Mouse (Mus musculus): ENCODE measurements around the gene Zfp607a. TPM values are rescaled to one million over a fixed set of nuclear protein-coding genes. Genes with fewer than 3 reads are reported as not detected.

Gene Zfp607a
- polyA plus RNA-seq (2012; rRNA removed): 0.62 and 0.70 TPM in 2 replicates

- H3K27me3 ChIP-seq (ENCODE audit: control insufficient read depth, insufficient read depth, low read length): no peaks in the 10 kb centered on the region
- TF ChIP-seq POLR2A (IDR thresholded peaks at IDR 0.05; ENCODE audit: borderline replicate concordance, insufficient read depth, low read length) (no peak), CTCF (IDR thresholded peaks at IDR 0.05; ENCODE audit: borderline replicate concordance, insufficient read depth, low read depth, low read length) (no peak)
- no peaks in the 10 kb centered on the region for H3K4me1 ChIP-seq (ENCODE audit: control insufficient read depth, insufficient read depth, low read length)
- H3K4me3 ChIP-seq (replicated peaks; ENCODE audit: insufficient read depth, low read depth, low read length): no peak within 1 kb of the TSS
- DNase-seq: no peak
- WGBS: 94% methylated on average over 1 of the region's 1 CpGs
- H3K27ac ChIP-seq (ENCODE audit: insufficient read depth, low read length): no peak within 1 kb of the TSS
These were observed at the start of gene Zfp607a for GRCm38 (mm10) chr7:27857227-27857626. TSS of gene Zfp607a (plus strand) at chr7:27857527.

- H3K27me3 ChIP-seq (ENCODE audit: control insufficient read depth, insufficient read depth, low read length): no peaks in the 10 kb centered on the region
- no peaks in the 10 kb centered on the region for H3K4me1 ChIP-seq (ENCODE audit: control insufficient read depth, insufficient read depth, low read length)
- TF ChIP-seq CTCF (IDR thresholded peaks at IDR 0.05; ENCODE audit: borderline replicate concordance, insufficient read depth, low read depth, low read length) (no peak), POLR2A (IDR thresholded peaks at IDR 0.05; ENCODE audit: borderline replicate concordance, insufficient read depth, low read length) (no peak)
- 93% methylated on average over 7 of the region's 7 CpGs for WGBS
- no peak overlapping the region for H3K27ac ChIP-seq (ENCODE audit: insufficient read depth, low read length)
- no peak overlapping the region for H3K4me3 ChIP-seq (replicated peaks; ENCODE audit: insufficient read depth, low read depth, low read length)
- no peak for DNase-seq
These were observed 38.7 kb upstream of the Zfp607a start for GRCm38 (mm10) chr7:27818526-27819110.

- no peak for TF ChIP-seq CTCF (IDR thresholded peaks at IDR 0.05; ENCODE audit: borderline replicate concordance, insufficient read depth, low read depth, low read length)
- TF ChIP-seq POLR2A (IDR thresholded peaks at IDR 0.05; ENCODE audit: borderline replicate concordance, insufficient read depth, low read length): no peak
- DNase-seq: no peak
- Histone ChIP-seq H3K4me3 (replicated peaks; ENCODE audit: insufficient read depth, low read depth, low read length) (no peak overlapping the region), H3K27me3 (ENCODE audit: control insufficient read depth, insufficient read depth, low read length) (no peaks in the 10 kb centered on the region), H3K27ac (ENCODE audit: insufficient read depth, low read length) (no peak overlapping the region), H3K4me1 (ENCODE audit: control insufficient read depth, insufficient read depth, low read length) (no peaks in the 10 kb centered on the region)
These were observed 34.7 kb upstream of the Zfp607a start for GRCm38 (mm10) chr7:27822611-27823010.

- no peak for DNase-seq
- Histone ChIP-seq H3K27me3 (ENCODE audit: control insufficient read depth, insufficient read depth, low read length) (no peaks in the 10 kb centered on the region), H3K4me1 (ENCODE audit: control insufficient read depth, insufficient read depth, low read length) (no peaks in the 10 kb centered on the region), H3K4me3 (replicated peaks; ENCODE audit: insufficient read depth, low read depth, low read length) (no peak overlapping the region), H3K27ac (ENCODE audit: insufficient read depth, low read length) (no peak overlapping the region)
- WGBS: 82% methylated on average over 2 of the region's 2 CpGs
- TF ChIP-seq CTCF (IDR thresholded peaks at IDR 0.05; ENCODE audit: borderline replicate concordance, insufficient read depth, low read depth, low read length): no peak
- TF ChIP-seq POLR2A (IDR thresholded peaks at IDR 0.05; ENCODE audit: borderline replicate concordance, insufficient read depth, low read length): no peak
These were observed 23.2 kb upstream of the Zfp607a start for GRCm38 (mm10) chr7:27834131-27834530.

- H3K27ac ChIP-seq (ENCODE audit: insufficient read depth, low read length): no peak overlapping the region; the same call in 1 of the 2 replicates
- 16% methylated on average over 6 of the region's 6 CpGs for WGBS
- no peak for TF ChIP-seq POLR2A (IDR thresholded peaks at IDR 0.05; ENCODE audit: borderline replicate concordance, insufficient read depth, low read length)
- no peak for TF ChIP-seq CTCF (IDR thresholded peaks at IDR 0.05; ENCODE audit: borderline replicate concordance, insufficient read depth, low read depth, low read length)
- DNase-seq: no peak
- H3K4me3 ChIP-seq (replicated peaks; ENCODE audit: insufficient read depth, low read depth, low read length): peak overlapping the region; percentile 81
- no peaks in the 10 kb centered on the region for H3K27me3 ChIP-seq (ENCODE audit: control insufficient read depth, insufficient read depth, low read length)
- no peaks in the 10 kb centered on the region for H3K4me1 ChIP-seq (ENCODE audit: control insufficient read depth, insufficient read depth, low read length)
These were observed 19.4 kb upstream of the Zfp607a start for GRCm38 (mm10) chr7:27837896-27838295.

GRCm38 (mm10) chr7:27838323-27839249 lies 18.7 kb upstream of the Zfp607a start, which contains the start of gene Zfp59:
TSS of gene Zfp59 (plus strand) at chr7:27838607.
- peak within 1 kb of the TSS; percentile 81 for H3K4me3 ChIP-seq (replicated peaks; ENCODE audit: insufficient read depth, low read depth, low read length)
- no peaks in the 10 kb centered on the region for H3K4me1 ChIP-seq (ENCODE audit: control insufficient read depth, insufficient read depth, low read length)
- 3% methylated on average over 34 of the region's 34 CpGs for WGBS
- no peaks in the 10 kb centered on the region for H3K27me3 ChIP-seq (ENCODE audit: control insufficient read depth, insufficient read depth, low read length)
- DNase-seq: peak; percentile 85 to 89
- H3K27ac ChIP-seq (ENCODE audit: insufficient read depth, low read length): no peak within 1 kb of the TSS; the same call in 1 of the 2 replicates
- no peak for TF ChIP-seq CTCF (IDR thresholded peaks at IDR 0.05; ENCODE audit: borderline replicate concordance, insufficient read depth, low read depth, low read length)
- peak; percentile 38; the same call in 1 of the 2 replicates for TF ChIP-seq POLR2A (IDR thresholded peaks at IDR 0.05; ENCODE audit: borderline replicate concordance, insufficient read depth, low read length)

GRCm38 (mm10) chr7:27839596-27839995 lies 17.7 kb upstream of the Zfp607a start:
- no peak for TF ChIP-seq CTCF (IDR thresholded peaks at IDR 0.05; ENCODE audit: borderline replicate concordance, insufficient read depth, low read depth, low read length)
- no peak for TF ChIP-seq POLR2A (IDR thresholded peaks at IDR 0.05; ENCODE audit: borderline replicate concordance, insufficient read depth, low read length)
- Histone ChIP-seq H3K27ac (ENCODE audit: insufficient read depth, low read length) (no peak overlapping the region), H3K4me1 (ENCODE audit: control insufficient read depth, insufficient read depth, low read length) (no peaks in the 10 kb centered on the region), H3K4me3 (replicated peaks; ENCODE audit: insufficient read depth, low read depth, low read length) (no peak overlapping the region), H3K27me3 (ENCODE audit: control insufficient read depth, insufficient read depth, low read length) (no peaks in the 10 kb centered on the region)
- DNase-seq: no peak
- WGBS: 96% methylated on average over 7 of the region's 7 CpGs

All from cerebellum, adult 2 months (tissue).